Mouse (Mus musculus): Measurements from ENCODE around the gene Gm7271. TPM values are rescaled to one million over a fixed set of nuclear protein-coding genes. Genes with fewer than 3 reads are reported as not detected.

The Gm7271 gene
- polyA plus RNA-seq, 1 experiment from 2014 or later, result 1.6 TPM

DNA sequence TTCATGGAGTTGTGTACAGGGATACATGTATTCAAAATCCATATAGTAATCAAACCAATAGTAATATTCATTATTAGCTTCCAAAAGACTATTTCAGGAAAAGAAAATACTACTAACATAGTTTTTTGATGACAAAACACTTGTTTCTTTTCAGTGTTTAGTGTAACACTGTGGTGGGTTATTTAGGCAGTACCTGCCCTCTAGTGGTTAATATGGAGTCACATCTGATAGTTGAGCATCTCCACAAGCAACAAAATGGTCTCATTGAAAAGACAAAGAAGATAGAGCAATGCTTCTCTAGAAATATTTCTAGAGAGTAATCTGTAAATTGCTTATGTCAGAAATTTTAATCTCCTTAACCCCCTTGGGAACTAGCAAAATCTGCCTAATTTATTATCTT lies 57.0 kb downstream of the Gm7271 start:
- no peak overlapping the region for H3K4me3 ChIP-seq (ENCODE audit: low read depth, low read length)
- no peaks in the 10 kb centered on the region for H3K9me3 ChIP-seq (ENCODE audit: control insufficient read depth, low read length)
- no peak overlapping the region for H3K27ac ChIP-seq (ENCODE audit: low read depth, low read length)
- H3K9ac ChIP-seq (ENCODE audit: low read depth, low read length), result no peak overlapping the region
- no peak overlapping the region for H3K4me2 ChIP-seq (replicated peaks; ENCODE audit: low read depth, low read length)
- no peaks in the 10 kb centered on the region for H3K27me3 ChIP-seq (ENCODE audit: control insufficient read depth, insufficient read depth, low read length)
- H3K4me1 ChIP-seq (replicated peaks; ENCODE audit: control insufficient read depth, insufficient read depth, low read length), result no peaks in the 10 kb centered on the region
- 0 out of 2 replicates have a peak, but pooled peaks cover 5% of the 10 kb centered on the region for H3K36me3 ChIP-seq (ENCODE audit: control insufficient read depth, insufficient read depth, low read length)
- DNase-seq (ENCODE audit: low spot score) (peak; percentile 7), ATAC-seq (ENCODE audit: low FRiP score) (no peak)

DNA sequence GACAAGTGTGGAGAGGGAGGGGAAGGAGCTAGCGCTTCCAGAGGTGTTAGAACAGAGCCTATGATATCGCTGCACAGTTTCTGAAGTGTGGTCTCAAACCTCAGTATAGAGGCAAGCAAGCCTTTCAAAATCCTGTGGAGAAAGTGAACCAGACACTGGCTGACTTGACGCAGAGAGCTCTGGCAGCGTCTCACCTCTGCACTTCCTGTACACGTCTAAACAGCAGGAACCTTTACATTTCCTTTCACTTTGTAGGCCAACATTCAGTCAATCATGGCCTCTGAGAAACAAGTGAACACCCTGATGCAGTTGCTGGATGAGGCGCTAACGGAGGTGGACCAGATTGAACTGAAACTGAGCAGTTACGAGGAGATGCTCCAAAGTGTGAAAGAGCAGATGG lies 59.4 kb downstream of the Gm7271 start:
- Histone ChIP-seq H3K4me1 (replicated peaks; ENCODE audit: control insufficient read depth, insufficient read depth, low read length) (no peaks in the 10 kb centered on the region), H3K36me3 (ENCODE audit: control insufficient read depth, insufficient read depth, low read length) (0 out of 2 replicates have a peak, but pooled peaks cover 3% of the 10 kb centered on the region), H3K9ac (ENCODE audit: low read depth, low read length) (no peak overlapping the region), H3K4me2 (replicated peaks; ENCODE audit: low read depth, low read length) (no peak overlapping the region), H3K9me3 (ENCODE audit: control insufficient read depth, low read length) (no peaks in the 10 kb centered on the region), H3K4me3 (ENCODE audit: low read depth, low read length) (no peak overlapping the region), H3K27ac (ENCODE audit: low read depth, low read length) (no peak overlapping the region), H3K27me3 (ENCODE audit: control insufficient read depth, insufficient read depth, low read length) (no peaks in the 10 kb centered on the region)
- 97% methylated on average over 8 of the region's 8 CpGs for WGBS
- DNase-seq (ENCODE audit: low spot score), result no peak
- no peak for ATAC-seq (ENCODE audit: low FRiP score)

DNA sequence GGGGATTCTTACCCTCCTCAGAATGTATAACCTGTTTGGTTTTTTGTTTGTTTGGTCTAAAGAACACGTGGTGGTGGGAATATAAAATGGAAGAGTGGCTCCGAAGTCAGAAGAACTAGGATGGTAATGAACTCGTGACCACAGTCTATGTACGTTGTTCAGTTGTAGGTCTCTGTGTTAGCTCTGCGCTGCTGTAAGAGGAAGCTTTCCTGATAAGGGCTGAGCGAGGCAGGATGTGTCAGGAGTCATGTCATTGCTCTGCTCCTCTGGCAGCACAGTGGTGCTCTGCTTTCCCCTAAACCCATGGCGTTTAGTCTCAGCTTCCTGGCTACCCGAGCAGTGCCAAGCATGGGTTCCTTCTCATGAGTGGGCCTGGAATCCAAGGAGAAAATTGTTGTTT lies 66.6 kb downstream of the Gm7271 start:
- no peak overlapping the region for H3K4me3 ChIP-seq (ENCODE audit: low read depth, low read length)
- no peak overlapping the region for H3K4me2 ChIP-seq (replicated peaks; ENCODE audit: low read depth, low read length)
- no peaks in the 10 kb centered on the region for H3K27me3 ChIP-seq (ENCODE audit: control insufficient read depth, insufficient read depth, low read length)
- H3K9me3 ChIP-seq (ENCODE audit: control insufficient read depth, low read length), result no peaks in the 10 kb centered on the region
- WGBS, result 92% methylated on average over 8 of the region's 8 CpGs
- DNase-seq (ENCODE audit: low spot score) (no peak), ATAC-seq (ENCODE audit: low FRiP score) (no peak)
- no peak overlapping the region for H3K27ac ChIP-seq (ENCODE audit: low read depth, low read length)
- H3K36me3 ChIP-seq (ENCODE audit: control insufficient read depth, insufficient read depth, low read length), result no peaks in the 10 kb centered on the region
- no peak overlapping the region for H3K9ac ChIP-seq (ENCODE audit: low read depth, low read length)
- H3K4me1 ChIP-seq (replicated peaks; ENCODE audit: control insufficient read depth, insufficient read depth, low read length), result no peaks in the 10 kb centered on the region

DNA sequence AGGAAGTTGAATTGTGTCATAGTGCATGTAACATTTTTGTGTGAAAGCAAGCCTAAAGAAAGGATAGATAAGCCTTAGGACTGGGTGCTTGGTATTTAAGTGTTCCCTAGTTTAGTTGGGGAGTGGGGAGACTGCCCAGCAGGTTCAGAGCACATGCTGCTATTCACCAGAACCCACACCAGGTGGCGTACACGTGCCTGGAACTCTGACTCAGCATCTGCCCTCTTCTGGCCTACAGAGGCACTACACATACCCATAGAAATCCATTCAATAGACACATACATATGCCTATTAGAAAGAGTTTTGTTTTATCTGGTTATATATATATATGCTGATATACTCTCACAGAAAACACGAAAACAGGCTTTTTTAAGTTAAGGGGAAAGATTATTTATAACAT lies 81.5 kb downstream of the Gm7271 start:
- H3K27ac ChIP-seq (ENCODE audit: low read depth, low read length), result no peak overlapping the region
- H3K4me1 ChIP-seq (replicated peaks; ENCODE audit: control insufficient read depth, insufficient read depth, low read length), result no peaks in the 10 kb centered on the region
- no peaks in the 10 kb centered on the region for H3K27me3 ChIP-seq (ENCODE audit: control insufficient read depth, insufficient read depth, low read length)
- H3K36me3 ChIP-seq (ENCODE audit: control insufficient read depth, insufficient read depth, low read length), result peaks cover 6% of the 10 kb centered on the region; the same call in 1 of the 2 replicates
- 34% methylated on average over 3 of the region's 3 CpGs for WGBS
- no peak overlapping the region for H3K4me2 ChIP-seq (replicated peaks; ENCODE audit: low read depth, low read length)
- no peak overlapping the region for H3K9ac ChIP-seq (ENCODE audit: low read depth, low read length)
- ATAC-seq (ENCODE audit: low FRiP score) (no peak), DNase-seq (ENCODE audit: low spot score) (peak; percentile 68)
- H3K9me3 ChIP-seq (ENCODE audit: control insufficient read depth, low read length), result no peaks in the 10 kb centered on the region
- no peak overlapping the region for H3K4me3 ChIP-seq (ENCODE audit: low read depth, low read length)

Other genes starting within 250 kb of the Gm7271 start
- gene Clock, start 179.2 kb upstream of the Gm7271 start, polyA plus RNA-seq (2014; fragmentation: Nextera tagmentation; extraction: Ambion mirVana), result 13.9 and 16.6 TPM in 2 replicates
- gene Pdcl2, start 152.9 kb upstream of the Gm7271 start, polyA plus RNA-seq (2014; fragmentation: Nextera tagmentation; extraction: Ambion mirVana), result not detected in 2 replicates
- not detected in 2 replicates for gene Nmu, start 120.3 kb upstream of the Gm7271 start, polyA plus RNA-seq (2014; fragmentation: Nextera tagmentation; extraction: Ambion mirVana)
- gene Exoc1, start 45.3 kb downstream of the Gm7271 start, polyA plus RNA-seq (2014; fragmentation: Nextera tagmentation; extraction: Ambion mirVana), result 53.6 and 60.7 TPM in 2 replicates
- gene Cep135, start 104.7 kb downstream of the Gm7271 start, polyA plus RNA-seq (2014; fragmentation: Nextera tagmentation; extraction: Ambion mirVana), result 10.5 and 11.1 TPM in 2 replicates
- 47.5 and 58.5 TPM in 2 replicates for gene C530008M17Rik, start 172.5 kb downstream of the Gm7271 start, polyA plus RNA-seq (2014; fragmentation: Nextera tagmentation; extraction: Ambion mirVana)